Mouse (Mus musculus) retina, postnatal 1 day (tissue): ENCODE measurements at regions not wholly inside any gene's neighbourhood (a gene's known extent, or its start where the extent isn't known, plus 50 kb on each side); places are given as distances from the start of the nearest gene placed in this dataset.

Source experiments
- DNase-seq: peaks from one replicate; pipeline ENCODE4 v3.0.0-alpha.2; 2012

GRCm38 (mm10) chr6:148539207-148539960, 95.2 kb upstream of the Tmtc1 start:
- peak; percentile 40 for DNase-seq

- no peak for DNase-seq
Observed at GRCm38 (mm10) chr6:148534364-148534763, 90.2 kb upstream of the Tmtc1 start.

- no peak for DNase-seq
Observed at GRCm38 (mm10) chr6:148531068-148531467, 86.9 kb upstream of the Tmtc1 start.

- no peak for DNase-seq
Observed at GRCm38 (mm10) chr6:148528611-148529010, 84.4 kb upstream of the Tmtc1 start.

- no peak for DNase-seq
Observed at GRCm38 (mm10) chr6:148522893-148523292, 78.7 kb upstream of the Tmtc1 start.

- DNase-seq, result no peak
Observed at GRCm38 (mm10) chr6:148517536-148518245, 73.5 kb upstream of the Tmtc1 start.

GRCm38 (mm10) chr6:148516654-148517053, 72.5 kb upstream of the Tmtc1 start:
- no peak for DNase-seq

- no peak for DNase-seq
Observed at GRCm38 (mm10) chr6:148515105-148515504, 70.9 kb upstream of the Tmtc1 start.

GRCm38 (mm10) chr6:148514645-148515044, 70.5 kb upstream of the Tmtc1 start:
- no peak for DNase-seq

GRCm38 (mm10) chr6:148514124-148514523, 69.9 kb upstream of the Tmtc1 start:
- peak; percentile 9 for DNase-seq

- DNase-seq, result no peak
Observed at GRCm38 (mm10) chr6:148513134-148513533, 68.9 kb upstream of the Tmtc1 start.

- no peak for DNase-seq
Observed at GRCm38 (mm10) chr6:148505325-148505724, 61.1 kb upstream of the Tmtc1 start.

GRCm38 (mm10) chr6:148500251-148501179, 56.3 kb upstream of the Tmtc1 start:
- no peak for DNase-seq
